Mouse (Mus musculus): Measurements from ENCODE around the gene Rnf44. TPM values are rescaled to one million over a fixed set of nuclear protein-coding genes. Genes with fewer than 3 reads are reported as not detected.
A peak's percentile ranks its signal among the peaks of the same experiment; 100 is the strongest.

The Rnf44 gene
- polyA plus RNA-seq (2012; rRNA removed), result 197 and 215 TPM in 2 replicates

DNA sequence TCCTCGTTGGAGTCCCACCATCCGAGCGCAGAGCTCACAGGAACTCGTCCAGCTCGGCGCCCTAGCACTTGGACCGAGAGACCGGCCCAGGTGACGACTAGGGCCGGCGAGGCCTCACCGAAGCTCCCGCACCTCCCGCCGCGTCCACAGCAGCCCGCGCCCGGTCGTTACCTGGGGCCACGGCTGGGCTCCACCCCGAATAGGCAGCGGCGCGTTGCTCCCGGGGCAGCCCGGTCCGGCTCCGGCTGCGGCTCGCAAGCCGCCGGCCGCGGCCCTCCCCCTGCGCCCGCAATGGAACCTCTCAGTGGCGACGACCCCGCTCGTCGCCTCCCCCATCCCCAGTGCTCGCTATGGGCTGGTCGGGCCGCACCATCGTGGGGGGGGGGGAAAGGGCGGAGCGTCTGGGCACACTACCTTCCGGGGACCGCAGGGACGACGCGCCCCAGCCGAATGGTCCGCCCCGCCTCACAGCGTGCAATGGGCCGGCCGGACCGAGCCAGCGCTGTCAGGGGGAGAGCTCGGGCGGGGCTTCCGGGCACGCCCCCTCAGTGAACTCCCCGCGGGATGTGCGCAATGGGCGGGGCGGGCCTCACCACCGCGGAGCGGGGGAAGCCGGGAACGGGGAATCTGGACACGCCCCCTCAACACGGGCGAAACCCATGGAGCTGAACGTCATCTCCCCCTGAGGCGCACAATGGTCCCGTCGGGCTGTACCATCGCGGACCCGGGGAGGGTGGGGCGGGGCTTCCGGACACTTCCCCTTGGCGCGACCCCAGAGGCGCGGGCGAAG, at the start of gene Rnf44:
Rnf44 (minus strand) TSS at position 350 of the 790 bp plus-strand sequence.
- peak; percentile 100 for DNase-seq (ENCODE audit: low read depth)
- TF ChIP-seq CTCF (IDR thresholded peaks at IDR 0.05; ENCODE audit: borderline replicate concordance, extremely low read depth, insufficient read depth, insufficient read length), result no peak
- TF ChIP-seq POLR2A (IDR thresholded peaks at IDR 0.05; ENCODE audit: borderline replicate concordance, extremely low read depth, insufficient read depth, insufficient read length, poor library complexity, severe bottlenecking), result peak; percentile 94

DNA sequence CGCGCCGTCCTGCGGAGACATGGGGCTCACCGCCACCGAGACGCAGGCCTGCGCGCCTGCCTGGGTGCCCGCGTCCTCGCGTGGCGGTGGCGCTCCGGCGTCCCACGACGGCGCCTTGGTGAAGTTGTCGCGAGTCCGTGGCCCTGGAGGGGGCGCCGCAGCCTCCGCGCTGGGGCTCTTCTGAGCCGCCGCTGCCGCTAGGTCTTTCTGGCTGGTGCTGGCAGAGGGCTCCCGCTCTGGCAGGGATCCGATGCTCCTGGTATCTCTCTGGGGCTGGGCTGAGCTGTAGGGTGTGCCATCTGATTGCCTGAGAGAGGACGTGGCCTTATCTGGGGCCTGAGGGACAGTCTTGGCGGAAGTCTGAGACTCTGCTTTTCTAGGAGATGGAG, 44.5 kb upstream of the Rnf44 start:
- no peak for TF ChIP-seq POLR2A (IDR thresholded peaks at IDR 0.05; ENCODE audit: borderline replicate concordance, extremely low read depth, insufficient read depth, insufficient read length, poor library complexity, severe bottlenecking)
- TF ChIP-seq CTCF (IDR thresholded peaks at IDR 0.05; ENCODE audit: borderline replicate concordance, extremely low read depth, insufficient read depth, insufficient read length), result no peak
- no peak for DNase-seq (ENCODE audit: low read depth)

DNA sequence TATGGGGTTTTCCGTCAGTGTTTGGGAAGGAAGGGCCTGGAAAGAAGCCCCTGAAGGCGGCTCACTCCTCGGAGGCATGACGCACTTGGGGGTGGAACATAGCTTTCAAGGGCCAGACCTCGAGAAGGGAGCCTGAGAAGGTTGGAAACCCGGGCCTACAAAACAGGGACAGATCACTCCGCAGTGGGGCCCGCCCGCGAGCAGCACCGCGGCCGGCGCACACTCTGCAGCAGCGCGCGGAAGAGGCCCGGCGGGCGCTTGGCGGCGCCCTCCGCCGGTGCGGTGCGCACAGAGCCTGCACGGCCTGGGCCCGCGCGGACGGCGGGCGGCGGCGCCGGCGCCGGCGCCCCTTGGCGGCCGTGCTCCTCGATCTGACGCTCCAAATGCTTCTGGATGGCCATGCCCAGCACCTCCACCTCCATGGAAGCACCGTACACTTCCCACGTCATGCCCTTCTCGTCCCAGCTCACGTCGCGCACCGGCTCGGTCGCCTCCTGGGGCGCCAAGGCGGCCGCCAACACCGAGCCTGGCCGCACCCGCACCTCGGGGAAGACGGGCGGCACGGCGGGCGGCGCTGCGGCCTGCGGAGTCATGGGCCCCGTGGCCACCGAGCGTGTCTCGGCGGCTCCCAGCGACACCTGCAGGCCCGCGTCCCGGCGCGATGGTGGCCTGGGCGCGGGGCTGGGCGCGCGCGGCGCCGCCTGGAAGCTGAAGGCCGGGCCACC, 43.9 kb upstream of the Rnf44 start:
- TF ChIP-seq CTCF (IDR thresholded peaks at IDR 0.05; ENCODE audit: borderline replicate concordance, extremely low read depth, insufficient read depth, insufficient read length), result no peak
- TF ChIP-seq POLR2A (IDR thresholded peaks at IDR 0.05; ENCODE audit: borderline replicate concordance, extremely low read depth, insufficient read depth, insufficient read length, poor library complexity, severe bottlenecking), result no peak
- peak; percentile 64 for DNase-seq (ENCODE audit: low read depth)

DNA sequence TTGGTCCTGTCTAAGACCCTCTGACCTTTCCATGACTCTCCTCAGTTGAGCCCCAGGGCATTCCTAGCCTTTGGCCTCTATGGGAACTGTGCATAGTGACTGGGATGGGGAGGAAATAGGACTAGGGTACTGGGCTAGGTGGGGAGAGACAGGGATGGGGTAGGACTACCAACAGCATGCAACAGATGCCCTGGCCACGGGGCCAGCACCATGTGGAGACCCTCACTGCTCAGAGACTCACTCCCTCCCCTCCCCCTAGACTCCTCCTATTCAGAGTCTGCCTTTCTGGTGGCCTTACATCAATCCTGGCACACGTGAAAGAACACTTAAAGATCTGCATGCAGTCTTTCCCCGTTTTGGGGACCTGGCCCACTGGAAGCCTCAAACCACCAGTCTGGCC, 43.2 kb upstream of the Rnf44 start:
- TF ChIP-seq POLR2A (IDR thresholded peaks at IDR 0.05; ENCODE audit: borderline replicate concordance, extremely low read depth, insufficient read depth, insufficient read length, poor library complexity, severe bottlenecking) (no peak), CTCF (IDR thresholded peaks at IDR 0.05; ENCODE audit: borderline replicate concordance, extremely low read depth, insufficient read depth, insufficient read length) (no peak)
- no peak for DNase-seq (ENCODE audit: low read depth)

DNA sequence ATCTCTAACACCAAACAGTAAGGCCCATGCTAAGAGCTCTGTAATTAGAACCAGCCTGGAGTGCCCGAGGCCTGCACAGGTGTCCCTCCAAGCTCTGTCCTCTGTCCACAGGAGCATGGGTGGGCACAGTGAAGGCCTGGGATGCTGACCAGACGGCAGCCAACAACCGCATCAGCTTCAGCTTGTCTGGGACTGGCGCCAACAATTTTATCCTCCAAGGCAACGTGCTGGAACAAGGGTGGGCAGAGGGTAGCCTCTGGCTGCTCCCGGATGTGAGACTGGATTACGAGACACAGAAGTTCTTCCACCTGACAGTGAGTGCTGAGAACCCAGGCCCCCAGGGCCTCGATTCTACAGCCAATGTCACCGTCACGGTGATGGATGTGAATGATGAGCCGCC, 32.4 kb upstream of the Rnf44 start:
- peak; percentile 58 for DNase-seq (ENCODE audit: low read depth)
- TF ChIP-seq CTCF (IDR thresholded peaks at IDR 0.05; ENCODE audit: borderline replicate concordance, extremely low read depth, insufficient read depth, insufficient read length) (no peak), POLR2A (IDR thresholded peaks at IDR 0.05; ENCODE audit: borderline replicate concordance, extremely low read depth, insufficient read depth, insufficient read length, poor library complexity, severe bottlenecking) (no peak)

DNA sequence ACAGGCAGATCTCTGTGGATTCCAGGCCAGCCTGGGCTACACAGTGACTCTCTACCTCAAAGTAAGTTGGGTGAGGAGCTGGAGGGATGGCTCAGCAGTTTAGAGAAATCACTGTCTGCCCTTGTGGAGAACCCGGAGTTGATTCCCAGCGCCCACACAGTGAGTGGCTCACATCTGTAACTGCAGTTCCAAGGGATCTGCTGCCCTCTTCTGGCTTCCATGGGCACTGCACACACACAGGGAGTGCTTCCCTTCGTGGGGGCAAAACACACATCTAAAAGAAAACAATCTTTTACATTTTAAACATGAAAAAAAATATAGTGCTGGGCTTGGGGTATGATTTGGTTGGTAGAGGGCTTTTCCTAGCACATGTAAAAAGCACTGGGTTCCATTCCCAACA, 29.4 kb upstream of the Rnf44 start:
- TF ChIP-seq POLR2A (IDR thresholded peaks at IDR 0.05; ENCODE audit: borderline replicate concordance, extremely low read depth, insufficient read depth, insufficient read length, poor library complexity, severe bottlenecking) (no peak), CTCF (IDR thresholded peaks at IDR 0.05; ENCODE audit: borderline replicate concordance, extremely low read depth, insufficient read depth, insufficient read length) (no peak)
- DNase-seq (ENCODE audit: low read depth), result no peak

DNA sequence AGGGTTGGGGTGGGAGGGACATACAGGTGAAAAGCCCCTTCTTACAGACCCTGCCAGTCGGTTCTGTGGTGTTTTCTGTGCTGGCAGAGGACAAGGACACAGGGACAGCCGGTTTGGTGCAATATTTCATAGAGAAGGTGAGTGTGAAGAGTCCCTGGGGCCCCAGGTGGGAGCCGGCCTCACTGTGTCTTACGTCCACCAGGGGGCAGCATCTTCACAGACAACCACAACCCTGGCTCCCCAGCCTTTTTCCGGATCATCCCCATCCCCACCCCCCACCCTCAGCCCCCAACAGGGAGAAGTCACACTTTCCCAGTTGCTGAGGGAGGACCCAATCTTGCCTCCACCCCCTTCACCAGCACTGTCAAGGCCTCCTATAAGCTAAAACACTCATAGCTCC, 23.2 kb upstream of the Rnf44 start:
- TF ChIP-seq CTCF (IDR thresholded peaks at IDR 0.05; ENCODE audit: borderline replicate concordance, extremely low read depth, insufficient read depth, insufficient read length) (peak; percentile 81), POLR2A (IDR thresholded peaks at IDR 0.05; ENCODE audit: borderline replicate concordance, extremely low read depth, insufficient read depth, insufficient read length, poor library complexity, severe bottlenecking) (no peak)
- peak; percentile 67 for DNase-seq (ENCODE audit: low read depth)

DNA sequence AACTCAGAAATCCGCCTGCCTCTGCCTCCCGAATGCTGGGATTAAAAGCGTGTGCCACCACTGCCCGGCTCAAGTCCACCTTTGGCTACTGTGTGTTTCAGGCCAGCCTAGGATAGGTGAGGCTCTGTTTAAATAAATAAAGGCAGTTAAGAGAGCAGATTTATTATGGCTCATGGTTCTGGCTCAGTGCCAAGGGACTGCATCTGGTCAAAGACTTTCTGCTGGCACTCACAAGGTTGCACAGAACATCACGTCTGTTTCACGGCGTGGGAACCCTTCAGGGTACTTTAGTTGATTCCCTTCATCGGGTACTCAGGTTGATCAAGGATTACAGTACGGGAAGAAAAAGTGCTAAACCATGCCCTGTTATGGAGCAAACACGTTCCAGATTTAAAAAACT, 21.3 kb upstream of the Rnf44 start:
- TF ChIP-seq CTCF (IDR thresholded peaks at IDR 0.05; ENCODE audit: borderline replicate concordance, extremely low read depth, insufficient read depth, insufficient read length) (no peak), POLR2A (IDR thresholded peaks at IDR 0.05; ENCODE audit: borderline replicate concordance, extremely low read depth, insufficient read depth, insufficient read length, poor library complexity, severe bottlenecking) (no peak)
- DNase-seq (ENCODE audit: low read depth), result no peak

DNA sequence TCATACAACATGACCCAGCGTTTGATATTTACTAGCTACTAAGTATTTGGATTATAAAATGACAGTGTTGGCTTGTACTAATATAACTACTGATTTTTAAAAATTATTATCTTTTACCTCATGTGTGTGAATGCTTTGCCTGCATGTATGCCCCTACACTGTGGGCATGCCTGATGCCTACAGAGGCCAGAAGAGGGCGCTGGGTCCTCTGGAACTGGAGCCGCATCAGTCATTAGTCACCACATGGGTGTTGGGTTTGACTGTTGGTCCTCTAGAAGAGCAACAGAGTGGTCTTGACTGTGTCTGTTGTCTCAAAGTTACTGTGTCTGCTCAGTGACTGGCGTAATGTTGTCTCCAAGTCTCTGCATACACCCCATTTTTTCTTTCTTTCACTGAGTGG, 20.7 kb upstream of the Rnf44 start:
- DNase-seq (ENCODE audit: low read depth), result no peak
- TF ChIP-seq POLR2A (IDR thresholded peaks at IDR 0.05; ENCODE audit: borderline replicate concordance, extremely low read depth, insufficient read depth, insufficient read length, poor library complexity, severe bottlenecking) (no peak), CTCF (IDR thresholded peaks at IDR 0.05; ENCODE audit: borderline replicate concordance, extremely low read depth, insufficient read depth, insufficient read length) (peak; percentile 28; the same call in 1 of the 2 replicates)

DNA sequence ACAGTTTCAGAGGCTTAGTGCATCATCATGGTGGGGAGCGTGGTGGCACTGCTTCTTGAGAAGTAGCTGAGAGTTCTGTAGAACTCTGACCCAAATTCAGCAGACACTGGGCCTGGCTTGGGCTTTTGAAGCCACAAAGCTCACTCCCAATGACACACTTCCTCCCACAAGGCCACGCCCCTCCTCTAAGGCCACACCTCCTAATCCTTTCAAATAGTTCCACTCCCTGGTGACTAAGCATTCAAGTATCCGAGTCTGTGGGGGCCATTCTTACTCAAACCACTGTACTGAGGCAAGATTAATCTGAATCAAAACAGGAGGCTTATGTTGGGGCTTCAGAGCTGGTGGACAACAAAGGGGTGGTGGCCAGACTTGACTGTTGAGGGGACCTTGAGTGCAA, 17.2 kb upstream of the Rnf44 start:
- TF ChIP-seq CTCF (IDR thresholded peaks at IDR 0.05; ENCODE audit: borderline replicate concordance, extremely low read depth, insufficient read depth, insufficient read length) (no peak), POLR2A (IDR thresholded peaks at IDR 0.05; ENCODE audit: borderline replicate concordance, extremely low read depth, insufficient read depth, insufficient read length, poor library complexity, severe bottlenecking) (no peak)
- no peak for DNase-seq (ENCODE audit: low read depth)

DNA sequence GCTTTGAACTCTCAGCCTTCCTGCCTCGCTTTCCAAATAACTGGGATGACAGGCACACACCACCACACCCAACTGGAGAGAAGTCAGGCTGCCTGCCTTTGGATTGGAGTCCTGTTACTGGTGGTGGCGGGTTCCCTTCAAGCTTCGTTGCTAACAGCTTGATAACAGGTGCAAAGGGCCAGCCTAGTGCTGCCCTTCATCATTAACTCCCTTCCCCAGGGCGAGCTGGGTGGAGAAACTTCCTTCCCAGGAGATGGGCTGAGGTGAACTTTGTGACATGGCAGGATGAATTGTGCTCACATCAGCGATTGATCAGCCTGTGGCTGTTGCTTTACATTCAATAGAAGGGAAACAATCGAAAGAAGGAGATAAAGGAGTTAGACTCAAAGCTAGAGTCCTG, 11.2 kb upstream of the Rnf44 start:
- TF ChIP-seq CTCF (IDR thresholded peaks at IDR 0.05; ENCODE audit: borderline replicate concordance, extremely low read depth, insufficient read depth, insufficient read length) (no peak), POLR2A (IDR thresholded peaks at IDR 0.05; ENCODE audit: borderline replicate concordance, extremely low read depth, insufficient read depth, insufficient read length, poor library complexity, severe bottlenecking) (no peak)
- DNase-seq (ENCODE audit: low read depth), result no peak

Measured in brain, embryonic 14.5 days (tissue).